Mouse (Mus musculus): ENCODE measurements around the gene Cd177. TPM values are rescaled to one million over a fixed set of nuclear protein-coding genes. Genes with fewer than 3 reads are reported as not detected.

Cd177 gene
- 0.18 and 0.32 TPM in 2 replicates for polyA plus RNA-seq (2012; rRNA removed)

DNA sequence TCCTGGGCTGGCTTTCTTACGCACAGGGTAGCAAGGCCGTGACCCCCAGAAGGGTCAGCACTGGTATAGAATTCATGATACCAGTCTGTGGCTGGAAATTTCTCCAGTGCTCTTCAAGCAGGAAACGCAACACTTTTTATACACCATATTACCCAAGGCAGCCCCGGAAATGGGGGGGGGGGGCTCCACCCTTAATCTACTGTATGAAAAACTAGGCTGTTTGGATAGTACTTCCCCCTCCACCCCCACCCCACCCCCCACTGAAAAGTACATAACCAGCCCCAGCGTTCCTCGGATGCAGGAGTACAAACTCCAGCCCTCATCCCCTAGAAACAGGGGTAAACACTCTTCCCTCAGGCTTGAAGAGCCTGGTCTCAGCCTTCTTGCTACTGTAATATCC, at the start of gene Cd177:
TSS of gene Cd177 (minus strand) at position 101 of the 400 bp plus-strand sequence.

GRCm38 (mm10) chr7:24776918-24777317, 16.8 kb upstream of the Cd177 start, which contains the start of gene Ceacam10:
Ceacam10 (plus strand) TSS chr7:24777206.

GRCm38 (mm10) chr7:24726808-24727207, 33.3 kb downstream of the Cd177 start, which contains the start of gene Gm4763:
Gm4763 (minus strand) TSS chr7:24726908.

DNA sequence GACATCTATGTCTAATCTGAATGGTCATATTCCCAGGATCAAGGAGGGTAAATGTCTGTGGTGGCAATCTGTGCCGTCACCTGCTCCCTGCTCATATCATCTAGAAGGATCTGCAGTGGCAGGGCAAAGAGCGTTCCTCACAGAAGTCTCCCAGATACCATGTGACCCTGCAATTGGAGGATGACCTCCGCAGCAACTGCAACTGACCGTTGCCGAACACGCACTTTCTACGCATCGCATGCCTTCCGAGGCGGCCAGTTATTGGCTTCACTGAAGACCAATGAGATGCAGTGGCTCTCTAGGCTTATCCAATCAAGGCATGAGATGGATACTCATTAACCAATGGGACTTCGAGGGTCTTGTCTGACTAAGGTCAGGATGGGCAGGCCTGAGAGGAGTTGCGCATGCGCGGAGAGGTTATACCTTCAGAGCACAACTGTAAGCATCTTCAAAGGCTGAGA, 51.2 kb downstream of the Cd177 start, which contains the start of gene BC049730:
TSS of gene BC049730 (plus strand) at position 411 of the 461 bp plus-strand sequence.

Other genes starting within 250 kb of the Cd177 start
- not detected in 2 replicates for gene AC161166.1, start 247.9 kb downstream of the Cd177 start, polyA plus RNA-seq (2012; rRNA removed)
- gene Irgq, start 229.6 kb downstream of the Cd177 start, polyA plus RNA-seq (2012; rRNA removed): 49.9 and 58.8 TPM in 2 replicates
- 0.35 and 0.45 TPM in 2 replicates for gene Pinlyp, start 214.2 kb downstream of the Cd177 start, polyA plus RNA-seq (2012; rRNA removed)
- 55.1 and 55.5 TPM in 2 replicates for gene Xrcc1, start 214.0 kb downstream of the Cd177 start, polyA plus RNA-seq (2012; rRNA removed)
- 25.1 and 27.8 TPM in 2 replicates for gene Ethe1, start 172.8 kb downstream of the Cd177 start, polyA plus RNA-seq (2012; rRNA removed)
- 6.4 and 9.3 TPM in 2 replicates for gene Zfp575, start 172.7 kb downstream of the Cd177 start, polyA plus RNA-seq (2012; rRNA removed)
- 0.12 and 0.34 TPM in 2 replicates for gene Phldb3, start 149.5 kb downstream of the Cd177 start, polyA plus RNA-seq (2012; rRNA removed)
- gene Lypd3, start 123.8 kb downstream of the Cd177 start, polyA plus RNA-seq (2012; rRNA removed): 0.72 and 3.7 TPM in 2 replicates
- gene Tex101, start 83.6 kb downstream of the Cd177 start, polyA plus RNA-seq (2012; rRNA removed): not detected in 2 replicates
- gene BC049730, start 51.1 kb downstream of the Cd177 start, polyA plus RNA-seq (2012; rRNA removed): not detected in 2 replicates
- not detected in 2 replicates for gene Gm4763, start 33.4 kb downstream of the Cd177 start, polyA plus RNA-seq (2012; rRNA removed)
- 0.20 and 0.23 TPM in 2 replicates for gene Ceacam10, start 16.9 kb upstream of the Cd177 start, polyA plus RNA-seq (2012; rRNA removed)
- 47.0 and 56.8 TPM in 2 replicates for gene Gm9844, start 101.9 kb upstream of the Cd177 start, polyA plus RNA-seq (2012; rRNA removed)
- 0.13 and 0.15 TPM in 2 replicates for gene Lypd4, start 109.6 kb upstream of the Cd177 start, polyA plus RNA-seq (2012; rRNA removed)
- gene Dmrtc2, start 109.7 kb upstream of the Cd177 start, polyA plus RNA-seq (2012; rRNA removed): 0.19 and 0.25 TPM in 2 replicates
- gene Rps19, start 124.1 kb upstream of the Cd177 start, polyA plus RNA-seq (2012; rRNA removed): 728 and 729 TPM in 2 replicates
- gene Cd79a, start 137.1 kb upstream of the Cd177 start, polyA plus RNA-seq (2012; rRNA removed): 0.49 and 0.56 TPM in 2 replicates
- 197 and 214 TPM in 2 replicates for gene Arhgef1, start 142.6 kb upstream of the Cd177 start, polyA plus RNA-seq (2012; rRNA removed)
- 2.5 and 2.7 TPM in 2 replicates for gene Gm4881, start 184.2 kb upstream of the Cd177 start, polyA plus RNA-seq (2012; rRNA removed)
- gene Rabac1, start 212.4 kb upstream of the Cd177 start, polyA plus RNA-seq (2012; rRNA removed): 307 and 326 TPM in 2 replicates
- gene Atp1a3, start 245.6 kb upstream of the Cd177 start, polyA plus RNA-seq (2012; rRNA removed): 279 and 320 TPM in 2 replicates

Data from central nervous system, embryonic 18 days (tissue).